Mouse (Mus musculus) intestine, embryonic 15.5 days (tissue): ENCODE data around the gene Ccpg1. TPM values are rescaled to one million over a fixed set of nuclear protein-coding genes. Genes with fewer than 3 reads are reported as not detected.

Experiments used
- ATAC-seq: fragments of 200-750 bp; cut with Nextera tagmentation; 2 replicates; pipeline ENCODE4 v1.8.0; 2017; ENCODE audit warnings: moderate TSS enrichment, moderate library complexity
- H3K27ac ChIP-seq: fragments of 300-500 bp; sonication (generic); 2 replicates; pipeline ENCODE4 v1.5.1; 2015; ENCODE audit warnings: mild to moderate bottlenecking, inconsistent platforms
- H3K27me3 ChIP-seq: fragments of 300-500 bp; sonication (generic); replicated peaks from 2 replicates; pipeline ENCODE4 v1.6.1; 2015; ENCODE audit warnings: inconsistent platforms
- H3K36me3 ChIP-seq: fragments of 300-500 bp; sonication (generic); 2 replicates; pipeline ENCODE4 v1.6.1; 2015; ENCODE audit warnings: inconsistent platforms
- H3K4me1 ChIP-seq: fragments of 300-500 bp; sonication (generic); replicated peaks from 2 replicates; pipeline ENCODE4 v1.6.1; 2015; ENCODE audit warnings: inconsistent platforms
- H3K4me2 ChIP-seq: fragments of 300-500 bp; sonication (generic); replicated peaks from 2 replicates; pipeline ENCODE4 v1.6.1; 2015; ENCODE audit warnings: mild to moderate bottlenecking, inconsistent platforms
- H3K4me3 ChIP-seq: fragments of 300-500 bp; sonication (generic); replicated peaks from 2 replicates; pipeline ENCODE4 v1.5.1; 2015; ENCODE audit warnings: inconsistent platforms
- H3K9ac ChIP-seq: fragments of 300-500 bp; sonication (generic); 2 replicates; pipeline ENCODE4 v1.6.1; 2015; ENCODE audit warnings: inconsistent platforms
- H3K9me3 ChIP-seq: fragments of 300-500 bp; sonication (generic); 2 replicates; pipeline ENCODE4 v1.6.1; 2016; ENCODE audit warnings: inconsistent platforms
- WGBS: fragments of 180-500 bp; shearing (Covaris S2); methylation state at CpG from one replicate; pipeline ENCODE4 v1.1.7; 2015; 5-methylcytosine and 5-hydroxymethylcytosine counted together
- polyA plus RNA-seq: library from polyadenylated mRNA; unstranded; fragments of >200 nt; fragmentation: Nextera tagmentation; extraction: Ambion mirVana; gene quantifications from 2 replicates; pipeline ENCODE4 v1.2.1, GENCODE M21; 2015

The Ccpg1 gene
- polyA plus RNA-seq: 25.0 and 25.4 TPM in 2 replicates

DNA sequence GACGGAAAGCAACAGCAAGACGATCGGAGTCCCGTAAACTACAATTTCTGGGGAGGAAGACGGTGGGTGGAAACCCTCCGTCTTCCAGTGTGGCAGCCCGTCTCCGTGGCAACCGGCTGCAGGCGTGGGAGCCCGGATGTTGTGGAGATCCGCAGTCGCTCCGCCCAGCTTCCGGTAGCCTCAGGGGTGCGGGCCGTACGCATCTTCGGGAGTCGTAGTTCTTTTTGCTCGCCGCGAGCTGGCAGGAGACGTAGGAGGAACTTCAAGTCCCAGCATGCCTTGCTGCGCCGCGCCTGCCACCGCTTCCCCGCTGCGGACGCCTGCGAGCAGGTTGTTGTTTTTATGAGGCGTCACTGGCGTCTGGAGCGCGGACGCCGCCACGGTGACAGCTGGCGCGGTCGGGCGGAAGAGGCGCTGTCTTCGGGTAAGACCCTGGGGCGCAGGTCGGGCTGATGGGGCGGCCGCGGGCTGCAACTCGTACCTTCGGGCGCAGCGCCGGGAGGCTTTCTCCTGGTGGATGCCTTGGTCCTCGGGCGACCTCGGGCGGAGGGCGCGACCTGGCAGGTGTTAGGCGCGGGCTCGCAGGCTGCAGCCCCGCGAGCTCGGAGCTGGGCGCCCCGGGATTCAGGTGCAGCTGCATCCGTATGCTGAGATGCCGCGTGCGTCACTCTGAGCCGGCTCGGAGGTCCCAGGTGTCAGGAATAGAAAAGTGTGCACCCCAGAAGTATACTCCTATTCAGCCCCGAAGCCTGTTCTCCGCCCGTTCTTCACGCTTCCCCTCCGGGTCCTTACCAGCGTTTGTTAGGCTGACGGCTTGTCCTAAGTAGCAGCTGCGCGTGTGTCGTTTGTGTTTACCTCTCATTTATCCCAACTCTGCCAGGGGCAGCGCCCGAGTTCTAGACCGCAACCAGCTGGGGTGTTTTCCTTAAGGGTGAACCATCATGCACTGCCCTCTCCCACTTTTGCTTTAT, at the start of gene Ccpg1, which contains the start of gene Ccpg1os:
Gene Ccpg1 (plus strand): TSS at position 180 of the 971 bp plus-strand sequence.
Gene Ccpg1os (minus strand): TSS at position 133 of the 971 bp plus-strand sequence.
- Histone ChIP-seq H3K4me2 (peak within 1 kb of the TSS; percentile 92), H3K27ac (peak within 1 kb of the TSS; percentile 66), H3K4me1 (peaks cover 5% of the 10 kb centered on the region), H3K9me3 (no peaks in the 10 kb centered on the region), H3K4me3 (peak within 1 kb of the TSS; percentile 98), H3K36me3 (no peaks in the 10 kb centered on the region), H3K27me3 (no peaks in the 10 kb centered on the region), H3K9ac (peak within 1 kb of the TSS; percentile 73)
- ATAC-seq: peak; percentile 100
- WGBS: under 1% methylated on average over 88 of the region's 88 CpGs

GRCm38 (mm10) chr9:72936301-72936700, 48.9 kb upstream of the Ccpg1 start:
- Histone ChIP-seq H3K9ac (no peak overlapping the region), H3K4me2 (no peak overlapping the region), H3K27me3 (no peaks in the 10 kb centered on the region), H3K27ac (no peak overlapping the region), H3K4me3 (no peak overlapping the region), H3K4me1 (no peaks in the 10 kb centered on the region), H3K36me3 (no peaks in the 10 kb centered on the region), H3K9me3 (no peaks in the 10 kb centered on the region)
- no peak for ATAC-seq
- 81% methylated on average over 2 of the region's 2 CpGs for WGBS

DNA sequence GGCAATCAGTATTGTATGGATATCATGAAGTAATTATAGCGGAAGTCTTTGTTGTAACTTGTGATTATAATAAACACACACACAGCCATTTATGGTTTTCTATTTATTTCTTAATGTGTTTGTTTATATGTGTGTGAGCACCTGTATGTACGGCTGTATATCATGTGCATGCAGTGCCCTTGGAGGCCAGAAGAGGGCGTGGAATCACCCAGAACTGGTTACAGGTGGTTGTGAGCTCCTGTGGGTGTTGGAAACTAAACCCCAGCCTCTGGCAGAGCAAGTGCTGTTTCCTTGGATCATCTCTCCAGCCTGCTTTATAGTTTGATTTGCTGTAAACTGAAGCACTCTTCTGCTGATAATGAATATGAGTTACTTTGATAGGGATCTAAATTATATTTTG, 41.8 kb upstream of the Ccpg1 start:
- no peaks in the 10 kb centered on the region for H3K27me3 ChIP-seq
- 49% methylated on average over 3 of the region's 3 CpGs for WGBS
- no peaks in the 10 kb centered on the region for H3K4me1 ChIP-seq
- H3K27ac ChIP-seq: no peak overlapping the region
- H3K4me2 ChIP-seq: no peak overlapping the region
- no peak overlapping the region for H3K4me3 ChIP-seq
- H3K9ac ChIP-seq: no peak overlapping the region
- ATAC-seq: no peak
- H3K9me3 ChIP-seq: no peaks in the 10 kb centered on the region
- H3K36me3 ChIP-seq: 0 out of 2 replicates have a peak, but pooled peaks cover 5% of the 10 kb centered on the region

- Histone ChIP-seq H3K9me3 (no peaks in the 10 kb centered on the region), H3K4me1 (no peaks in the 10 kb centered on the region), H3K4me2 (no peak overlapping the region), H3K36me3 (0 out of 2 replicates have a peak, but pooled peaks cover 5% of the 10 kb centered on the region), H3K27me3 (no peaks in the 10 kb centered on the region), H3K4me3 (no peak overlapping the region), H3K27ac (no peak overlapping the region), H3K9ac (no peak overlapping the region)
- no peak for ATAC-seq
- WGBS: 88% methylated on average over 13 of the region's 13 CpGs
Observed at GRCm38 (mm10) chr9:72944286-72944685, 40.9 kb upstream of the Ccpg1 start.

GRCm38 (mm10) chr9:72947010-72947409, 38.2 kb upstream of the Ccpg1 start:
- ATAC-seq: no peak
- Histone ChIP-seq H3K4me3 (no peak overlapping the region), H3K27me3 (no peaks in the 10 kb centered on the region), H3K9me3 (no peaks in the 10 kb centered on the region), H3K9ac (no peak overlapping the region), H3K4me2 (no peak overlapping the region), H3K27ac (no peak overlapping the region), H3K36me3 (0 out of 2 replicates have a peak, but pooled peaks cover 5% of the 10 kb centered on the region), H3K4me1 (no peaks in the 10 kb centered on the region)
- 92% methylated on average over 1 of the region's 1 CpGs for WGBS

- no peaks in the 10 kb centered on the region for H3K27me3 ChIP-seq
- H3K27ac ChIP-seq: no peak overlapping the region
- H3K36me3 ChIP-seq: 0 out of 2 replicates have a peak, but pooled peaks cover 5% of the 10 kb centered on the region
- WGBS: 51% methylated on average over 7 of the region's 7 CpGs
- ATAC-seq: no peak; the same call in 1 of the 2 replicates
- H3K9ac ChIP-seq: no peak overlapping the region
- no peaks in the 10 kb centered on the region for H3K9me3 ChIP-seq
- H3K4me1 ChIP-seq: no peaks in the 10 kb centered on the region
- no peak overlapping the region for H3K4me3 ChIP-seq
- no peak overlapping the region for H3K4me2 ChIP-seq
Observed at GRCm38 (mm10) chr9:72949572-72949971, 35.7 kb upstream of the Ccpg1 start.

GRCm38 (mm10) chr9:72954746-72955145, 30.5 kb upstream of the Ccpg1 start:
- Histone ChIP-seq H3K27me3 (no peaks in the 10 kb centered on the region), H3K4me1 (0 out of 2 replicates have a peak, but pooled peaks cover 5% of the 10 kb centered on the region), H3K4me3 (no peak overlapping the region), H3K9me3 (no peaks in the 10 kb centered on the region), H3K27ac (no peak overlapping the region), H3K9ac (no peak overlapping the region), H3K36me3 (no peaks in the 10 kb centered on the region), H3K4me2 (no peak overlapping the region)
- no peak for ATAC-seq
- 57% methylated on average over 2 of the region's 2 CpGs for WGBS

DNA sequence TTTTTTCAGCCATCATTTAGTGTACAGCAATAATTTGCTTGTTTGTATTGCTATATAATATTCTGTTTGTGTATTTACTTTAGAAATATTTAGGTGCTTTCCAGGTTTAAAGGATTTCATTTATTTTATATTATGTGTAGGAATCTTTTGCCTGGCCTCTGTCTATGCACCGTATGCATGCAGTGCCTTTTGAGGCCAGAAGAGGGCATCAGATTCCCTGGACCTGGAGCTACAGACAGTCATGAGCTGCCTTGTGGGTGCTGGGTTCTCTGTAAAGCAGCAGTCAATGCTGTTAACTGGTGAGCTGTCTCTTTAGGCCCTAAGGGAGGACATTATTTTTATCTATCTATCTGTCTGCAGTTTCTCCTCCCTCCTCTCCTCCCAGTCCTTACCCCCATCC, 29.7 kb upstream of the Ccpg1 start:
- Histone ChIP-seq H3K27ac (no peak overlapping the region), H3K4me1 (0 out of 2 replicates have a peak, but pooled peaks cover 5% of the 10 kb centered on the region), H3K9ac (no peak overlapping the region), H3K36me3 (no peaks in the 10 kb centered on the region), H3K4me2 (no peak overlapping the region), H3K4me3 (no peak overlapping the region), H3K27me3 (no peaks in the 10 kb centered on the region), H3K9me3 (no peaks in the 10 kb centered on the region)
- WGBS: 43% methylated on average over 1 of the region's 1 CpGs
- ATAC-seq: no peak

GRCm38 (mm10) chr9:72958521-72959450, 26.4 kb upstream of the Ccpg1 start, which contains the start of the genes Dyx1c1 and Gm44503:
TSS of gene Dyx1c1 (plus strand) at chr9:72958785.
TSS of gene Gm44503 (plus strand) at chr9:72958852.
- peak within 1 kb of the TSS; percentile 61 for H3K9ac ChIP-seq
- peak; percentile 93 for ATAC-seq
- H3K27ac ChIP-seq: peak within 1 kb of the TSS; percentile 14; the same call in 1 of the 2 replicates
- no peaks in the 10 kb centered on the region for H3K27me3 ChIP-seq
- peak within 1 kb of the TSS; percentile 73 for H3K4me3 ChIP-seq
- H3K9me3 ChIP-seq: no peaks in the 10 kb centered on the region
- H3K36me3 ChIP-seq: no peaks in the 10 kb centered on the region
- peak within 1 kb of the TSS; percentile 77 for H3K4me2 ChIP-seq
- H3K4me1 ChIP-seq: 0 out of 2 replicates have a peak, but pooled peaks cover 5% of the 10 kb centered on the region
- WGBS: under 1% methylated on average over 43 of the region's 43 CpGs

DNA sequence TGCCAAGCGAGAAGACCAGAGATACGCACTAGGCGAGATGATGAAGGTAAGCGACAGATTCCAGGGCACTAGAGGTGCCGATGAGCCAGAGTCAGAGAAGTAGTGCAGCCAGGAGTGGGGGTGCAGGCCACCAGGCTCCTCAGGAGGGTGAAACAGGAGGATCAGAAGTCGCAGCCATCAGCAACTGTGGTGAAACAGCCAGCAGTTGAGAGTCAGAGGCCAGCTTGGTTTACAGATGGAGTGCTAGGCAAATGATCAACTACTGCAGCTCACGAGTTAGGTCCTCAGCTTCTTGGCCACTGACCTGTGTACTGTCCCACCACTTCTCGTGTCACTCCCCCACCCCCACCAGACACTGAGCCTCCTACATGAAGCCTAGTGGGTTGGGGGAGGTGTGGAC, 23.9 kb upstream of the Ccpg1 start:
- H3K9me3 ChIP-seq: no peaks in the 10 kb centered on the region
- no peak overlapping the region for H3K9ac ChIP-seq
- no peaks in the 10 kb centered on the region for H3K27me3 ChIP-seq
- H3K4me3 ChIP-seq: no peak overlapping the region
- H3K4me2 ChIP-seq: no peak overlapping the region
- no peak overlapping the region for H3K27ac ChIP-seq
- H3K36me3 ChIP-seq: no peaks in the 10 kb centered on the region
- H3K4me1 ChIP-seq: 0 out of 2 replicates have a peak, but pooled peaks cover 5% of the 10 kb centered on the region
- ATAC-seq: no peak
- WGBS: 65% methylated on average over 8 of the region's 8 CpGs

GRCm38 (mm10) chr9:72961959-72962358, 23.3 kb upstream of the Ccpg1 start:
- Histone ChIP-seq H3K4me1 (0 out of 2 replicates have a peak, but pooled peaks cover 5% of the 10 kb centered on the region), H3K9ac (no peak overlapping the region), H3K27me3 (no peaks in the 10 kb centered on the region), H3K9me3 (no peaks in the 10 kb centered on the region), H3K4me2 (no peak overlapping the region), H3K36me3 (no peaks in the 10 kb centered on the region), H3K4me3 (no peak overlapping the region), H3K27ac (no peak overlapping the region)
- no peak for ATAC-seq
- 75% methylated on average over 15 of the region's 15 CpGs for WGBS
